Mouse (Mus musculus) hindbrain, postnatal 0 days (tissue): ENCODE data around the gene Fads6. TPM values are rescaled to one million over a fixed set of nuclear protein-coding genes. Genes with fewer than 3 reads are reported as not detected.

ENCODE experiments used
- ATAC-seq: fragments of 200-750 bp; cut with Nextera tagmentation; 2 replicates; pipeline ENCODE4 v1.8.0; 2017; ENCODE audit warnings: mild to moderate bottlenecking, moderate TSS enrichment, moderate library complexity
- DNase-seq: peaks from one replicate; pipeline ENCODE4 v3.0.0-alpha.2; 2015; ENCODE audit warnings: low spot score
- H3K27ac ChIP-seq: fragments of 300-500 bp; sonication (generic); 2 replicates; pipeline ENCODE4 v1.5.1; 2014; ENCODE audit warnings: mild to moderate bottlenecking
- H3K27me3 ChIP-seq: fragments of 300-500 bp; sonication (generic); 2 replicates; pipeline ENCODE4 v1.6.1; 2014; ENCODE audit warnings: low read length, mixed read lengths; ENCODE audit not compliant: insufficient read depth
- H3K36me3 ChIP-seq: fragments of 300-500 bp; sonication (generic); 2 replicates; pipeline ENCODE4 v1.6.1; 2014; ENCODE audit warnings: low read length, mixed read lengths; ENCODE audit not compliant: insufficient read depth
- H3K4me1 ChIP-seq: fragments of 300-500 bp; sonication (generic); 2 replicates; pipeline ENCODE4 v1.6.1; 2014; ENCODE audit warnings: antibody characterized with exemption, low read length, mixed read lengths; ENCODE audit not compliant: insufficient read depth
- H3K4me2 ChIP-seq: fragments of 300-500 bp; sonication (generic); 2 replicates; pipeline ENCODE4 v1.6.1; 2014; ENCODE audit warnings: low read depth, mild to moderate bottlenecking, low read length, moderate library complexity, mixed read lengths
- H3K4me3 ChIP-seq: fragments of 300-500 bp; sonication (generic); 2 replicates; pipeline ENCODE4 v1.5.1; 2014; ENCODE audit warnings: low read length
- H3K9ac ChIP-seq: fragments of 300-500 bp; sonication (generic); replicated peaks from 2 replicates; pipeline ENCODE4 v1.6.1; 2014; ENCODE audit warnings: mild to moderate bottlenecking, low read length, moderate library complexity, mixed read lengths
- H3K9me3 ChIP-seq: fragments of 300-500 bp; sonication (generic); 2 replicates; pipeline ENCODE4 v1.6.1; 2016; ENCODE audit warnings: low read length, mixed read lengths
- CTCF ChIP-seq: IDR thresholded peaks from 2 replicates; pipeline ENCODE4 v1.5.1; 2016; ENCODE audit warnings: antibody characterized with exemption, control low read depth, low read depth
- WGBS: fragments of 180-500 bp; shearing (Covaris S2); extraction: QIAGEN DNeasy Blood & Tissue Kit; methylation state at CpG from one replicate; pipeline ENCODE4 v1.1.7; 2014; 5-methylcytosine and 5-hydroxymethylcytosine counted together
- polyA plus RNA-seq: library from polyadenylated mRNA; unstranded; fragments of >200 nt; fragmentation: Nextera tagmentation; extraction: Ambion mirVana; gene quantifications from 2 replicates; pipeline ENCODE4 v1.2.1, GENCODE M21; 2015
- total RNA-seq: library from RNA; depleted of rRNA; stranded (reverse); fragments of >200 nt; gene quantifications from 2 replicates; pipeline ENCODE4 v1.2.3, GENCODE M21; 2014

Gene Fads6
- total and polyA plus RNA-seq, 2 experiments from 2014 or later, result 1.8 to 10.8 TPM

DNA sequence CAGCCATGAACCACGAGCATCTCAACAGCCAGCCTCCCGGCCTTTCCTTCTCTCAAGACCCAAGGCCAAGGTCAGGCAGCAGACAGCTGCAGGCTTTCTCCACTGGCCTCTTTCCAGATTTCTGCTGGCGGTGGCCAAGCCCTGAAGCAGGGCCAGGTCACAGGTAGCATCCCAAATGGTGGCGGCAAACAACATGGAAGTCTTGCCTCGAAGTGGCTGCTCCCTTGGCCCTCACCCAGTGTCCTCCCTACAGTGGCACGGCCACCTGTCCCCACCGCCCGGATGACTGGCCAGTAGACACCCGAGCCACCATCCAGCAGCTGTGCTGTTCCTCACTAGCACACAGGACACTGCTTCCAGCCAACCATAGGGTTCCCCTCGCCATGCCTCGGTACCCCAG lies 56.1 kb downstream of the Fads6 start:
- no peaks in the 10 kb centered on the region for H3K4me1 ChIP-seq
- 62% methylated on average over 11 of the region's 11 CpGs for WGBS
- no peak for TF ChIP-seq CTCF

DNA sequence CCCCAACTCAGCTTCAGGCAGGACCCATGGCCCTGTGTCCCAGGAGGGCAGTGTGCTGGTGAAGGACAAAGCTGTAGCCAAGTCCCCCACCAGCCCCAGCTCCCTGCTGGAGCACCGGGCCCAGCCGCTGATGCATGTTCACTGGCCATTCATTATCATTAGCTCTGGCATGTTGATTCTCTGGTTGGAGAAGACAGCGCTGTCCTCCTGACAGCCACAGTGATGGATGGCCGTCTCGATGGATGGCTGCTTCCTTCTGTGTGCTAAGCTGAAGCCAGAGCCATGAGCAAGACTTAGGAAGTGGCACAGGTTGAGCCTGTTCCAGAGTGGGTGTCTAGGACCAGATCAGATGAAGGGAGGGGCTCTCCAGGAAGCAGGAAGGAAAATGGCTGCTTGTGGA lies 60.9 kb downstream of the Fads6 start:
- ATAC-seq (no peak), DNase-seq (peak; percentile 46)
- Histone ChIP-seq H3K4me1 (peaks cover 29% of the 10 kb centered on the region; the same call in 1 of the 2 replicates), H3K4me3 (no peak overlapping the region), H3K9ac (no peak overlapping the region), H3K27ac (no peak overlapping the region), H3K4me2 (no peak overlapping the region), H3K36me3 (no peaks in the 10 kb centered on the region), H3K9me3 (no peaks in the 10 kb centered on the region), H3K27me3 (no peaks in the 10 kb centered on the region)
- 30% methylated on average over 5 of the region's 5 CpGs for WGBS
- no peak for TF ChIP-seq CTCF

More for the DNA sequence above, 56.1 kb downstream of the Fads6 start:
- ATAC-seq (no peak), DNase-seq (no peak)
- H3K27me3 ChIP-seq, result no peaks in the 10 kb centered on the region
- H3K4me3 ChIP-seq, result no peak overlapping the region
- H3K4me2 ChIP-seq, result no peak overlapping the region
- no peak overlapping the region for H3K27ac ChIP-seq
- peaks cover 3% of the 10 kb centered on the region; the same call in 1 of the 2 replicates for H3K36me3 ChIP-seq
- no peaks in the 10 kb centered on the region for H3K9me3 ChIP-seq
- no peak overlapping the region for H3K9ac ChIP-seq

DNA sequence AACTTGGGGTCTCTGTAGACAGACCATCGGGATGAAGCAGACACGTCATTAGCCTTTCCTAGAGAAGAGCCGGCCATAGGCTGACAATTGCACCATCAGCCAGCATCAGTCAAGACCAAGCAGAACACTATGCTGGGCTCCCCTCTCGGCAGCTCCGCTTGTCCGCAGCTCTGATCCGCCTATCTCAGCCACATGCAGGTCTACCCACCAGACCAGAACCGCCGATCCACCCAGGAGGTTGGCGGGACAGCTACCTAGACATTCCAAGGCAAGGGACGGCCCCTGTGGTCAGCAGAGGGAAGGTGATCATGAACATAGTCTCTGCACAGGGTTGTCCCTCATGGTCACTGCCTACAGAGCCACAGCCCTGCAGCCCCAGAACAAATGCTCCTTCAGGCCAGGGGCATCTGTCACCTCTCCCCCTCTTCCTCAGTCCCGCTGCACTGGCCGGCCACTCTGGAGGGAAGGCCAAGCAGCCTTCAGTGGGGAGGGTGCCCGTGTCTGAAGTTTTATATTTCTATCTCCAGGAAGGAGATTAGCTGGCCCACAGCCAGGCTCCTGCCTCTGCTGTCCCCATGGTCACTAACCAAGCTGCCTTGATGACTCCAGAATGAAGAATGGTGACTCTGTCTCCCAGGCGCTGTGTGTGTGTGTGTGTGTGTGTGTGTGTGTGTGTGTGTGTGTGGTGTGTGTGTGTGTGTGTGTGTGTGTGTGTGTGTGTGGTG lies 63.0 kb downstream of the Fads6 start:
- H3K4me1 ChIP-seq, result peaks cover 29% of the 10 kb centered on the region; the same call in 1 of the 2 replicates
- ATAC-seq (peak; percentile 28; the same call in 1 of the 2 replicates), DNase-seq (peak; percentile 74)
- H3K4me3 ChIP-seq, result no peak overlapping the region
- 55% methylated on average over 15 of the region's 15 CpGs for WGBS
- peak overlapping the region; percentile 63 for H3K27ac ChIP-seq
- no peak overlapping the region for H3K9ac ChIP-seq
- TF ChIP-seq CTCF, result no peak
- no peaks in the 10 kb centered on the region for H3K27me3 ChIP-seq
- no peak overlapping the region for H3K4me2 ChIP-seq
- no peaks in the 10 kb centered on the region for H3K9me3 ChIP-seq
- no peaks in the 10 kb centered on the region for H3K36me3 ChIP-seq

DNA sequence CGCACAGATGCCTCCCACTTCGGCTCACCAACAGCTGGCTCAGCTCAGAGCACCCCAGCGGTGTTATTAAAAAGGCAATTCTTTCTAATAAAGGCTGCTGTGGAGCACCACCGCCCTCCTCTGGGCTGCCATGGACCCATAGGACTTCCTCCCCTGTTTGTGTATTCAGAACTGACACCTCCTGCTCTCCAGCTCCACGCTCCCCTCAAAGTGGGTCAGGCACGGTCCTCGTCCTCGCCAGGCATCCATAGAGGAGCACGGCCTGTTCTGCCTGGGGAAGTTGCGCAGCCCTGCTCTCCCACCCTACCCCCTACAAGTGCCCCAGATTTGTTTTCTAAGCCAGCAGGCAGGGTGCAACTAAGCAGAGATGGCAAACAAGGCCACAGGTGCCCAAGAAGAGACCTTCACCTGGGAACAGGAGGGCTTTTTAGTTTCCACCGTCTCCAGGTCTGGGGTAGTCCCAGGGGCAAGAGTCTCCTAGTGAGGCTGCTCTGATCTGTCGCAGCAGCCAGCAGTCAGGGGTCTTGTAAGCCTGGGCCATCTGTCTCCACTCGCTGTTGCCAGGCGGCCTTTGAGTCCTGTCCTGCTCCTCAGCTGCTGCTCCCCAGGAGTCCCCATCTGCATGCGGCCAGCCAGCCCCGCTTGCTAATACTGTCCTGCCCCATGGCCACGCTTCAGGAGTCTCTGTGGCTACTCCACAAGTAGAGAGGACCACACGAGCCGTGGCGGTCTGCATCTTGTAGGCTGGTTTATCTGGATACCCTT lies 63.8 kb downstream of the Fads6 start:
- Histone ChIP-seq H3K9ac (no peak overlapping the region; the same call in 1 of the 2 replicates), H3K9me3 (no peaks in the 10 kb centered on the region), H3K27me3 (no peaks in the 10 kb centered on the region), H3K36me3 (no peaks in the 10 kb centered on the region), H3K27ac (peak overlapping the region; percentile 63), H3K4me2 (no peak overlapping the region), H3K4me1 (peaks cover 29% of the 10 kb centered on the region; the same call in 1 of the 2 replicates), H3K4me3 (no peak overlapping the region)
- ATAC-seq (peak; percentile 62), DNase-seq (peak; percentile 70)
- TF ChIP-seq CTCF, result peak; percentile 56
- WGBS, result 33% methylated on average over 20 of the region's 20 CpGs

DNA sequence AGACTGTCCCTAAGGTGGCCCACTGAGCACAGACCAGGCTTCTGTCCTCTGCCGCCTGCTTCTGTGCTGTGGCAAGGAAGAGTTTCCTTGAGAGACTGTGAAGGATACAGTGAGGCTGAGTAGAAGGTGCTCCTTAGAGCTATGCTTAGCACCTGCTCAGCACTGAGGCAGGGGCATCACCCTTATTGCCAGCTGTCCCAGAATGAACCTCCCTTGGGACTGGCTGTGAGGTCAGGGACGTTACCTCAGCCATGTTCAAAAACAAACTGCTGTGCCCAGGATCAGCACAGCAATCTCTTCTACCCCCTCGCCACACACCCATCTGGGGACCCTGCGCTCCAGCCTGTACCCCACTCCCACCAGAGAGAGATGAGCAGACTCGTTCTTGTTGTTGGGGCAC lies 64.6 kb downstream of the Fads6 start:
- DNase-seq (no peak), ATAC-seq (no peak)
- Histone ChIP-seq H3K27me3 (no peaks in the 10 kb centered on the region), H3K4me3 (no peak overlapping the region), H3K9me3 (no peaks in the 10 kb centered on the region), H3K9ac (no peak overlapping the region; the same call in 1 of the 2 replicates), H3K27ac (no peak overlapping the region), H3K4me2 (no peak overlapping the region), H3K4me1 (peaks cover 32% of the 10 kb centered on the region; the same call in 1 of the 2 replicates), H3K36me3 (no peaks in the 10 kb centered on the region)
- WGBS, result 62% methylated on average over 5 of the region's 5 CpGs
- no peak for TF ChIP-seq CTCF

DNA sequence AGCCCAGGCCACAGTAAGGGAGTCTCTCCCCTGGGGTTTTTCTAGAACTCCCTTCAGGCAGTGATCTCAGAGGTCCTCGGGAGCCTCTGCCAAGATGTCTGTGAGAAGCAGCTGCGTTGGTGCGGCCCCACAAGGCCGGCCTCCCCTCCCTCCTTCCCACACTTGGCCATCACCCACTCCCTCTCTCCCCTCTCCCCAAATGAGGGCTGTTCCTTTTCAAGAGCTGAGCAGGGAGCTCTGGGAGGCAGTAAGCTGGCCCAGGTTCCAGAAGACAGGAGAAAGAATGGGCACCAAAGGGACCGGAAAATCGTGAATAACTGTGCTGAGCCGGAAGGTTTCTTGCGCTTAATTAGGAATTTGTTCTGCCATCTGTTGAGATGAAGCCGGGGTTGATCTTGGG lies 65.5 kb downstream of the Fads6 start:
- Histone ChIP-seq H3K27ac (peak overlapping the region; percentile 21), H3K4me3 (no peak overlapping the region), H3K27me3 (no peaks in the 10 kb centered on the region), H3K4me1 (peaks cover 37% of the 10 kb centered on the region), H3K36me3 (no peaks in the 10 kb centered on the region), H3K9ac (no peak overlapping the region), H3K4me2 (no peak overlapping the region), H3K9me3 (no peaks in the 10 kb centered on the region)
- WGBS, result 22% methylated on average over 9 of the region's 9 CpGs
- ATAC-seq, result 0 out of 2 replicates have a peak, but pooled peaks have one; percentile 16
- TF ChIP-seq CTCF, result no peak
- peak; percentile 59 for DNase-seq
